Mouse (Mus musculus): ENCODE data around the gene Asic2.

- TF ChIP-seq POLR2A (IDR thresholded peaks at IDR 0.05; ENCODE audit: extremely low read depth, insufficient read depth, low read length) (no peak), CTCF (IDR thresholded peaks at IDR 0.05; ENCODE audit: low read depth, low read length) (no peak)
Observed at GRCm38 (mm10) chr11:81474121-81474520, 494.1 kb downstream of the Asic2 start.

Data from liver, adult 2 months (tissue).